Mouse (Mus musculus) layer of hippocampus, postnatal 10 days (tissue): Measurements from ENCODE around the gene Psmc1. TPM values are rescaled to one million over a fixed set of nuclear protein-coding genes. Genes with fewer than 3 reads are reported as not detected.
A peak's percentile ranks its signal among the peaks of the same experiment; 100 is the strongest.

Source experiments
- DNase-seq, 2 experiments: peaks; one replicate each; pipeline ENCODE4 v3.0.0; 2021; ENCODE audit warnings: low spot score in 2 of 2
- long read RNA-seq: library from polyadenylated mRNA; stranded (forward); transcript quantifications from one replicate; pipeline ENCODE4 v2.0.0, GENCODE M21; 2023
- total RNA-seq, 2 experiments: library from RNA; stranded (reverse); gene quantifications; 2 replicates each; pipeline ENCODE4 v1.2.3; 2021

Psmc1 gene
- 100 to 1,000 TPM; 207 to 211 TPM for total RNA-seq
- long read RNA-seq, transcript Psmc1-201 (11 exons, 1,591 nt): major isoform, 246 of 315 reads
- long read RNA-seq, partial matches to known transcripts: 40 of 315 reads
- long read RNA-seq, other reads (novel, unspliced or antisense): 28 of 315 reads

GRCm38 (mm10) chr12:100109986-100110696 lies at the start of gene Psmc1:
Psmc1 (plus strand) TSS chr12:100110154.
- DNase-seq: peak; percentile 78 to 83

GRCm38 (mm10) chr12:100061071-100061470 lies 48.9 kb upstream of the Psmc1 start:
- no peak for DNase-seq

GRCm38 (mm10) chr12:100061826-100062225 lies 48.1 kb upstream of the Psmc1 start:
- DNase-seq: no peak

- no peak for DNase-seq
Measured at GRCm38 (mm10) chr12:100062584-100062983, 47.4 kb upstream of the Psmc1 start.

- peak in 1 of 2 experiments; percentile 17 for DNase-seq
Measured at GRCm38 (mm10) chr12:100065109-100065508, 44.8 kb upstream of the Psmc1 start.

GRCm38 (mm10) chr12:100067477-100067876 lies 42.5 kb upstream of the Psmc1 start:
- DNase-seq: no peak

- no peak for DNase-seq
Measured at GRCm38 (mm10) chr12:100073201-100073672, 36.7 kb upstream of the Psmc1 start.

GRCm38 (mm10) chr12:100075715-100076114 lies 34.2 kb upstream of the Psmc1 start:
- no peak for DNase-seq

- no peak for DNase-seq
Measured at GRCm38 (mm10) chr12:100079636-100080286, 30.2 kb upstream of the Psmc1 start.

GRCm38 (mm10) chr12:100088026-100088425 lies 21.9 kb upstream of the Psmc1 start:
- no peak for DNase-seq

- DNase-seq: no peak
Measured at GRCm38 (mm10) chr12:100089265-100089664, 20.7 kb upstream of the Psmc1 start.

- DNase-seq: no peak
Measured at GRCm38 (mm10) chr12:100090750-100091149, 19.2 kb upstream of the Psmc1 start.

GRCm38 (mm10) chr12:100093046-100093445 lies 16.9 kb upstream of the Psmc1 start:
- no peak for DNase-seq

- peak; percentile 60 to 66 for DNase-seq
Measured at GRCm38 (mm10) chr12:100099971-100100706, 9.8 kb upstream of the Psmc1 start.

- no peak for DNase-seq
Measured at GRCm38 (mm10) chr12:100100707-100101030, 9.3 kb upstream of the Psmc1 start.

- DNase-seq: no peak
Measured at GRCm38 (mm10) chr12:100101651-100102050, 8.3 kb upstream of the Psmc1 start.

- DNase-seq: no peak
Measured at GRCm38 (mm10) chr12:100104530-100104929, 5.4 kb upstream of the Psmc1 start.

GRCm38 (mm10) chr12:100106275-100106895 lies 3.6 kb upstream of the Psmc1 start:
- peak; percentile 87 to 89 for DNase-seq

- no peak for DNase-seq
Measured at GRCm38 (mm10) chr12:100107436-100107835, 2.5 kb upstream of the Psmc1 start.

- DNase-seq: no peak
Measured at GRCm38 (mm10) chr12:100115982-100116381, 6.0 kb downstream of the Psmc1 start.

- no peak for DNase-seq
Measured at GRCm38 (mm10) chr12:100122921-100123381, 13.0 kb downstream of the Psmc1 start.
